Mouse (Mus musculus): ENCODE results near the gene Arcn1.

DNA sequence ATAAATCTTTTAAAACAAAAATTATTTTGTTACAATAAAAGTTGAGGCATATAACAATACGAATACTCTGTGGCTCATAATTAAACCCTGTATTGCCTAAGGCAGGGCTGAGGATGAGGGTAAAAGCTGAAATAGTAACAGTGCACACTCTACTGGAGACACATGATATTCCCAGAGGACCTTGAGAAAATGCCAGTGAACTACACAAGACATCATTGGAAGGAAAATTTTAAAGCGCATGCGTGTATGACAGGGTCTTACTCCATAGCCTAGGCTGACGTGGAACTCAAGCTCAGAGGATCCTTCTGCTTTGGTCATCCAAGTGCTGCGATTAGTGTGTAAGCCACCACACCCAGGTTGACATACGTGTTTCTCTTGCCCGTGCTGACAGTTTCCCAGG is 19.2 kb downstream of the Arcn1 start:
- TF ChIP-seq CTCF (IDR thresholded peaks at IDR 0.05; ENCODE audit: low read depth, low read length) (no peak), POLR2A (IDR thresholded peaks at IDR 0.05; ENCODE audit: extremely low read depth, insufficient read depth, low read length) (no peak)
